Mouse (Mus musculus): ENCODE results near the gene Ankrd6.

Ankrd6 gene

DNA sequence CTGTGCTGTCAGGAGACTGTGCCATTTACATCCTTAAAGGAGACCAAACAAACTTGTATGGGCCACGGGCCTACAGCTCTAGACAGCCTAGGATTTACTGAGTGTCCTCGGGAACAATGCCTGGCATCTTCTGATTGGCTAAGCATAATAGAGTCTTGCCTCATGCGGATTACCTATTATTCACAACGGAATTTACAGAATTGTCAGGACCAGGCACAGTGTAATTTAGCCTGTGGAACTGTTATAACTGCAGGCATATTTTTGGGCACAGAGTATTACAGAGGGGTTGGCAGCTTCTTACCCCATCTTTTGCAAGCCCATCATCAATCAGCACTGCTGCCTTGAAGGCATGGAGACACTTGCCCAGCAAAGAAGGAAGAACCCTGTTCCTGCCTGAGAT lies 51.6 kb downstream of the Ankrd6 start:
- DNase-seq (ENCODE audit: low spot score) = no peak

- no peak for DNase-seq (ENCODE audit: low spot score)
Observed at GRCm38 (mm10) chr4:32891341-32891740, 59.3 kb downstream of the Ankrd6 start.

DNA sequence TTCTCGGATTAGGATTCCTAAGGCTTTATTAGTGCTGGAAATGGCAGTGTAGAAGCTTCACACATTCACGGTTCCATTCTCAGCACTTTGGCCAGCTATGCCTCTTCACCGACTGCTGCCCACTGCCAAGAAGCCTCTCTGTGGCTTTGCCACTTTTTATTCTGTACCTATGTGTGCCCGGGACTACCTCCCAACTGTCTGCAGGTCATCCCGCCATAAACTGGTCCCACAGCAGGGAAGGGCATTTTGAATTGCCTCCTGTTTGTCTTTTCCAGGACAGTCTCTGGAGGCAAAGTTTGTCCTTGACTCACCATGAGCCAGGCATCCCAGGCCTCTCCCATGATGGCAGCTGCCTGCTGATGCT lies 59.9 kb downstream of the Ankrd6 start:
- no peak for DNase-seq (ENCODE audit: low spot score)

- no peak for DNase-seq (ENCODE audit: low spot score)
Observed at GRCm38 (mm10) chr4:32889996-32890734, 60.5 kb downstream of the Ankrd6 start.

- peak; percentile 39 for DNase-seq (ENCODE audit: low spot score)
Observed at GRCm38 (mm10) chr4:32889246-32889645, 61.4 kb downstream of the Ankrd6 start.

- DNase-seq (ENCODE audit: low spot score) = no peak
Observed at GRCm38 (mm10) chr4:32886479-32886878, 64.2 kb downstream of the Ankrd6 start.

DNA sequence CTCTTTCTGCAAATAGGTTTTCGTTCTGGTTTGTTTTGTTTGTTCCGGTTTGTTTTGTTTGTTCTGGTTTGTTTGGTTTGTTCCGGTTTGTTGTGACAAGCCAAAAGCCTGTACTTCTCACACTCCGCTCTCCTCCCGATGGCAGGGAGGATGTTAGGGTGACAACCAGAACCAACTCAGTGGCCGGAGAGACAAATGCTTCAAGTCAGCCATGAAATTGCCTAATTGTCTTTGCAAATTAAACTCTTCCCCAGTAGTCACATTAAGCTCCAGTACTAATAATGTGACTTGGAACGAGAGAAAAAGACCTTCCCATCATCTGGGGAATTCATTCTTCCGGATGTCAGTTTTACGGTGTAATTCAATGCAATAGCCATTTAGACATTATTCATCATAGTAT lies 66.0 kb downstream of the Ankrd6 start:
- no peak for DNase-seq (ENCODE audit: low spot score)

GRCm38 (mm10) chr4:32881001-32881400 lies 69.6 kb downstream of the Ankrd6 start:
- DNase-seq (ENCODE audit: low spot score) = no peak

- no peak for DNase-seq (ENCODE audit: low spot score)
Observed at GRCm38 (mm10) chr4:32874669-32875068, 76.0 kb downstream of the Ankrd6 start.

- DNase-seq (ENCODE audit: low spot score) = no peak
Observed at GRCm38 (mm10) chr4:32872189-32872749, 78.4 kb downstream of the Ankrd6 start.

DNA sequence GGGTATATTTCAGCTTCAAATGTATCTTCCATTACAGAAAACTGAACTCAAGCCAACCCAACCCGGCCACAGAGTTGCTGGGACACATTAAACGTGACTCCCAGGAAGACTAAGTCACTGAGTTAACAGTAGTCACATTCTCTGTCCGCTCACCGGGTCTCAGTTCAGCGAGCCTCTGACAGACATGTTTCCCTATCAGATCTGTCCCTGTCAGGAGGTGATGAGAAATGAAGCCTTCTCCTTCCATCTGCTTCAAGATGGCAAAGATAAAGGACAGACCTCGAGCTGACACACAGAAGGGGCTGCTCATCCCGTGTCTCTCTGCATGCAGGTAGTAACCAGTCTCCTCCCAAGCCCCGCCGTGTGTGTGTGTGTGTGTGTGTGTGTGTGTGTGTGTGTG lies 81.3 kb downstream of the Ankrd6 start:
- no peak for DNase-seq (ENCODE audit: low spot score)

GRCm38 (mm10) chr4:32868858-32869257 lies 81.8 kb downstream of the Ankrd6 start:
- DNase-seq (ENCODE audit: low spot score) = no peak

DNA sequence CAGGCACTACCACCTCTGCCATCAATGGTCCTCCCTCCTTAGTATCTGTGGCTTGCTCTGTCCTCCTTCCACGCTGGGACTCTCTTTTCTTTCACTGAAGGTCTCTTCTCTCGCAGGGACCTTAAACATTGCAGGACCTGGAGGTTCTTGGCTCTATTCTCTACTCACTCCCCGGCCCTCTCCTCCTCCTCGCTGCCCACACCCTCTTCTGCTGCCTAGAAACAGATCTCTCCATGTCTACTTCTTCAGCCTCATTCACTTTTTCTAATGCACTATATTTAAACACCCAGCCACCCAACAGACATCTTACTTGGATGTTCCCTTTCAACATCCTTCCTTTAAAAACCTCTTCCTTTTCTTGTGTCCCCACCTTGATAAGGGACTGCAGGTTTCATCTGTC lies 82.2 kb downstream of the Ankrd6 start:
- DNase-seq (ENCODE audit: low spot score) = no peak

DNA sequence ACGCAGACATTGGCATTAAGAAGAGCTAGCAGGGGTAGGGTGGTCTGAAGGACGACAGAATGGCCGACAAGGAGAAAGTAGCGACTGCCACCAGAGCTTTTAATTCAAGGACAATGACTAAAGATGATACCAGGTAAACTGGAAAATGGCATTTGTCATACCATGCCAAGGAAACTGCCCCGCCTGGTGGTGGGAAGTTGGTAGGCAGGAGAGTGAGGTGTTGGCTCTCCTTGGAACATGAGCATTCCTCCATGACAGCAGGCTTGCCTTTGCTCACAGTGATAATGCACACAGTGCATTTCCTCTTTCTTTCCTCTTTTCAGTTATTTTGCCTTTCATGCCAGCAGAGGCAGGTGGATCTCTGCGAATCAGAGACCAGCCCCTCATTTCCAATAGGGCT lies 83.2 kb downstream of the Ankrd6 start:
- no peak for DNase-seq (ENCODE audit: low spot score)

- no peak for DNase-seq (ENCODE audit: low spot score)
Observed at GRCm38 (mm10) chr4:32864867-32865242, 85.8 kb downstream of the Ankrd6 start.

GRCm38 (mm10) chr4:32864131-32864866 lies 86.3 kb downstream of the Ankrd6 start:
- no peak for DNase-seq (ENCODE audit: low spot score)

DNA sequence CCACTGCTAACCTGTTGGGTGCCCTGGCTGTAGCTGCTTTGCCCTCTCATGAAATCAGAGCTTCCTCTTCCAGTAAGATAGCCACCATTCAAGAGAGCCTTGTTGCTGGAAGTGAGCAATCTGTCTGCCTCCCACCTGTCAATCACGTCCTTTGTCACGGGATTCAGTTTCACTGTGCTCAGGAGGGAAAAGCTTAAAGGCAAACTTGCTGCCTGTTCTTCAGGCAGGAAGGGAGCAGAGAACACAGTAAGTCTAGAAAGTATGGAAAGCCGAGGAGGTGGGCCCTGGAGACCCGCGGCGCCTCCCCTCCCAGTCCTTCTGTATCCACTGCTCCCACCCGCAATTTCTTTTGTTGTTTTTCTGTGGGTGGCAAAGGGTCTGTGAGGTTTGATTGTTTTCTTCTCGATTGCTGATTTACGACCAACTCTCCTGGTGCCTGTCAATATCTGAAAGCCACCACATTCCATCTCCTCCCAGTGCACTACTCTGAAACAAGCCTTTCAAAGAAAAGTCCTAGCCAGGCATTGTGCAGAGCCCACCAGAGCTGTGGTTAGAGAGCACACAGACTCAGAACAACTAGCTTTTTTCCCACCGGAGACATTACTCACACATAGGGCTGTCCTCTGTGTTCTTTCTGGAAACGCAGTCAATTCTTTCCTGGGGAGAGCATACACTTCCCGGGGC lies 87.1 kb downstream of the Ankrd6 start:
- no peak for DNase-seq (ENCODE audit: low spot score)

DNA sequence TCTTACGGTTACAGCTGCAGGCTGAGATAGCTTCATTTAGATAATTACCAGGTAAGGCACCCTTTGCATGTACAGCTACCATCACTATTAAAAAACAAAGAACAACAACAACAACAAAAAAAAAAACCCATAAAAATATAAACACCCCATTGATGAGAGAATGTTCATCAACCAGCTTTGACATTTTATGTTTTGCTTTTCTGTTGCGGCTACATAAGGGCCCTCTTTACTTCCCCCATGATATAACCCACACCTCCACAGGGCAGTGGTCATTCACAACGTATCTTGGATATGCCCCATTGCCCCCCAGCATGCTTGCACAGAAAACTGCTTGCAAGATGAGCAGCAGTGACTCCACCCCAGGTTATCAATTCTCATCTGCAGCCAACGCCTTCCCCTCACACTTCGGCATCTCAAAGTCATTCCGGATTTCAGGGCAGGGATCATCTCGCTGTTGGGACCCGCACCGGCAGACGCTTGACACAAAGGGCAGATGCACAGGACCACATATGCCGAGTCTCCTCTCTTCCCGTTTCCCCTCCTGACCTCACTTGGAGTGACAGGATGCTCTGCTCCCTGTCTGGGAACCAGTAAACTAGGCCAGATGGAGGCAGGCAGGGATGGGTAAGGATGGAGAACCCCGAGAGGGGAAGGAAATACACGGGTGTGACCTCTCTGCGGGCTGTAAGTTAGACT lies 87.7 kb downstream of the Ankrd6 start:
- no peak for DNase-seq (ENCODE audit: low spot score)

DNA sequence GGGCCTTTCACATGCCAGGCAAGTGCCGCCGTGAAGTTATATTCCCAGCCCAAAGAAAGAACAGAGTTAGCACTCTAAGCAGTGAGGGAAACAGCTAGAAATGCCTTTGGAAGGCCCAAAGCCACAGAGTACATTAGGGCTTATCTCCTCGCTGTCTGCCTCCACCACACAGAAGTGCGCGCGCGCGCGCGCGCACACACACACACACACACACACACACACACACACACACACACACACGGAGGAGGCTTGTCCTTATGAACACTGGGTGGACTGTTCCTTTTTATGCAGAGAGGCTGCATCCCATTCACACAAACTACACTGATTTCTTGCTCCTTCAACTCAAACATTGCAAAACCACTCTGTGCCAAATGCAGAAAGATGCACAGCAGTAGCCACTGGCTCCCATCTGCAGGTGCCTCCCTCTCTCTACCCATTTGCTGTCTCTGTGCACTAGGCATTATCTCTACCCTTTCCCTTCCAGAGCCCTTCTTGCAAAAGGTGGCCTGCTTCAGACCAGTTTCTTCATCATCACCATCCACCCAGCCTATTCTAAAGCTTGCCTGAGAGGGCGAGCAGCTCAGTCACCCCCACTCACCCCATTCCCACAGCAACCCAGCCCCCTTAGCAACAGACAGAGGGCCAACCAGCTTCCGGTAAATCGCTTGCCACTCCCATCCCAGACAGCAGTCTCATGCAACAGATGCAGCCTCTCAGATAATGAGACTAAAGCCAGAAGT lies 88.5 kb downstream of the Ankrd6 start:
- DNase-seq (ENCODE audit: low spot score) = no peak

DNA sequence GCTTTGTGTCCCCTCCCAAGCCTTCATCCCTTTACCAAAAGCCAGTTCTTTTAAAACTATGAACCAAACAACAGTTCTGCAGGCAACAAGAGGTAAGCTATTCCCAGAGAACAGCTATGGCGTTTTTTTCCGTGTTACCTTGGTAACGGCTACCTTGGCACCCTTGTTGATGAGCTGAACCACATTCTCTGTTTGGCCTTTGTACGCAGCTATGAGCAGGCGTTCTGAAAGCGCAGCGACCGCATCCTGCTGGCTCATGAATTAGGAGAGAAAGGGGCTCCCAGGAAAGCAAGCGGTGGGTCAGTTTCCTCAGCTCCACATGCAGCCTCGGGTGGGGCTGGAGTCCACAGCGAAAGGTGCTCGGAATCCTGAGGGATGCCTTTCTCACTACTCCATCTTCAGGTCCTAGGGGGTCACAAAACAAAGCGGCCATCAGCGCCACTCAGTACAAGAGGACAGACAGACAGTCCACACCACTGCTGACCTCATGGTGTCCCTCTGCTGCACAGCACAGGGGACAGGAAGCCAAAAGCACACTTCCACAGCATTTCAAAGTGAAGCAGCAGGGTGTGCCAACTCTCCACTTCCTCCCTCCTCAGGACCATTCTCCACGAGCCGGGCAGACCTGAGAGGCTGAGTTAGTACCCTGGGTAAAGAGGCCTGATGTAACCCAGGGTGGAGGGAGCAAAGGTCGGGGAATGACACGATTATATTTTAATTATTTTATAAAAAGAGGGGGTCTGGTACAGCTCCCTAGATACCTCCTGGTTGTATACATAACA lies 90.3 kb downstream of the Ankrd6 start:
- no peak for DNase-seq (ENCODE audit: low spot score)

GRCm38 (mm10) chr4:32855580-32855979 lies 95.1 kb downstream of the Ankrd6 start:
- no peak for DNase-seq (ENCODE audit: low spot score)

Data from ovary, postnatal 14 days (tissue).